Mouse (Mus musculus): ENCODE results near the gene Nek9. TPM values are rescaled to one million over a fixed set of nuclear protein-coding genes. Genes with fewer than 3 reads are reported as not detected.

Gene Nek9
- polyA plus RNA-seq, 1 experiment = 11.1 TPM

- Histone ChIP-seq H3K4me3 (ENCODE audit: low read depth, low read length) (peak overlapping the region; percentile 95), H3K27ac (ENCODE audit: insufficient read depth, low read depth, low read length) (peak overlapping the region; percentile 81), H3K27me3 (ENCODE audit: control insufficient read depth, insufficient read depth, low read length) (no peaks in the 10 kb centered on the region), H3K36me3 (ENCODE audit: control insufficient read depth, insufficient read depth, low read length) (peaks cover 20% of the 10 kb centered on the region), H3K4me1 (ENCODE audit: control insufficient read depth, insufficient read depth, insufficient read length, low read length) (peaks cover 6% of the 10 kb centered on the region; the same call in 1 of the 2 replicates)
- WGBS = under 1% methylated on average over 42 of the region's 42 CpGs
- TF ChIP-seq POLR2A (IDR thresholded peaks at IDR 0.05; ENCODE audit: low read depth, low read length) (no peak), CTCF (IDR thresholded peaks at IDR 0.05; ENCODE audit: extremely low read depth, insufficient read length, insufficient replicate concordance, low read depth, low read length) (no peak)
These were observed 347 bp downstream of the Nek9 start for GRCm38 (mm10) chr12:85338815-85339214.

DNA sequence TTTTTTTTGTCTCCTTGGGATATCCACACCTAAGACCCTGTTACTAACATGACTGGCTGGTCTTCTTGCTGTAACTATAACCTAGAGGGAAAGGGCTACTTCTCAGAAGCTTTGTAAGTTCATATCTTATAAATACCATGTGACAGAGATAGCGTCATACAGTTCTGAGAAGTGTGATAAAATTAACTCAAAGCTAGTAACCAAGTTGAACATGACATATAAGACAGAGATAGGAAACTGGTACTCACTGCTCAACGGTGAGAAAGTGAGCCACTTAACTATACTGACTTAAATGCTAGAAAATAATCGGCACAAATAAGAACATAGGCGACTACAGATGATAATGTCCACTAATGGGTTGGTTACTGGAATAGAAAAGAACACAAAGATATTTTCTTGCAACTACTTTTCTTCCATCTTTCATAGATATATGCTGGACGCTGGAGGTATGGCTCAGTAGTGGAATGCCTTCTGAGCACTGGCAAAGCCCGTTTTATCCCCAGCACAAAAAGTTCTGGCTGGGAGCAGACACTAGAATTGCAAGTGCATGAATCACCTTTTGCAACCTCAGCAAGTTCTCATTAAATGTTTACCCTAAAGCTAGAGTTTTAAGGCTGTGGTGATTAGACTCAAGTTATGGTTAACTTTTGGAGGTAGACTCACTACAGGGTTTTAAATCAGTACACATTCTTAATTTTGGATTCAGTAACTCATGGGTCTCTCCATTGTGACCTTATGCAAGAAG lies 1.4 kb downstream of the Nek9 start:
- peaks cover 21% of the 10 kb centered on the region for H3K36me3 ChIP-seq (ENCODE audit: control insufficient read depth, insufficient read depth, low read length)
- H3K4me1 ChIP-seq (ENCODE audit: control insufficient read depth, insufficient read depth, insufficient read length, low read length) = peaks cover 6% of the 10 kb centered on the region; the same call in 1 of the 2 replicates
- TF ChIP-seq CTCF (IDR thresholded peaks at IDR 0.05; ENCODE audit: extremely low read depth, insufficient read length, insufficient replicate concordance, low read depth, low read length) = no peak
- no peak for TF ChIP-seq POLR2A (IDR thresholded peaks at IDR 0.05; ENCODE audit: low read depth, low read length)
- WGBS = 66% methylated on average over 6 of the region's 6 CpGs
- H3K27ac ChIP-seq (ENCODE audit: insufficient read depth, low read depth, low read length) = no peak overlapping the region
- H3K27me3 ChIP-seq (ENCODE audit: control insufficient read depth, insufficient read depth, low read length) = no peaks in the 10 kb centered on the region
- no peak overlapping the region for H3K4me3 ChIP-seq (ENCODE audit: low read depth, low read length)

- Histone ChIP-seq H3K36me3 (ENCODE audit: control insufficient read depth, insufficient read depth, low read length) (peaks cover 55% of the 10 kb centered on the region), H3K4me3 (ENCODE audit: low read depth, low read length) (no peak overlapping the region), H3K27me3 (ENCODE audit: control insufficient read depth, insufficient read depth, low read length) (no peaks in the 10 kb centered on the region), H3K27ac (ENCODE audit: insufficient read depth, low read depth, low read length) (no peak overlapping the region), H3K4me1 (ENCODE audit: control insufficient read depth, insufficient read depth, insufficient read length, low read length) (no peaks in the 10 kb centered on the region)
- TF ChIP-seq CTCF (IDR thresholded peaks at IDR 0.05; ENCODE audit: extremely low read depth, insufficient read length, insufficient replicate concordance, low read depth, low read length) (no peak), POLR2A (IDR thresholded peaks at IDR 0.05; ENCODE audit: low read depth, low read length) (no peak)
- 74% methylated on average over 7 of the region's 7 CpGs for WGBS
These were observed 9.0 kb downstream of the Nek9 start for GRCm38 (mm10) chr12:85330153-85330552.

GRCm38 (mm10) chr12:85308651-85309050 lies 30.5 kb downstream of the Nek9 start:
- peaks cover 4% of the 10 kb centered on the region; the same call in 1 of the 2 replicates for H3K4me1 ChIP-seq (ENCODE audit: control insufficient read depth, insufficient read depth, insufficient read length, low read length)
- H3K4me3 ChIP-seq (ENCODE audit: low read depth, low read length) = no peak overlapping the region
- no peaks in the 10 kb centered on the region for H3K27me3 ChIP-seq (ENCODE audit: control insufficient read depth, insufficient read depth, low read length)
- no peak overlapping the region for H3K27ac ChIP-seq (ENCODE audit: insufficient read depth, low read depth, low read length)
- TF ChIP-seq CTCF (IDR thresholded peaks at IDR 0.05; ENCODE audit: extremely low read depth, insufficient read length, insufficient replicate concordance, low read depth, low read length) = no peak
- H3K36me3 ChIP-seq (ENCODE audit: control insufficient read depth, insufficient read depth, low read length) = peaks cover 67% of the 10 kb centered on the region
- 87% methylated on average over 3 of the region's 3 CpGs for WGBS

DNA sequence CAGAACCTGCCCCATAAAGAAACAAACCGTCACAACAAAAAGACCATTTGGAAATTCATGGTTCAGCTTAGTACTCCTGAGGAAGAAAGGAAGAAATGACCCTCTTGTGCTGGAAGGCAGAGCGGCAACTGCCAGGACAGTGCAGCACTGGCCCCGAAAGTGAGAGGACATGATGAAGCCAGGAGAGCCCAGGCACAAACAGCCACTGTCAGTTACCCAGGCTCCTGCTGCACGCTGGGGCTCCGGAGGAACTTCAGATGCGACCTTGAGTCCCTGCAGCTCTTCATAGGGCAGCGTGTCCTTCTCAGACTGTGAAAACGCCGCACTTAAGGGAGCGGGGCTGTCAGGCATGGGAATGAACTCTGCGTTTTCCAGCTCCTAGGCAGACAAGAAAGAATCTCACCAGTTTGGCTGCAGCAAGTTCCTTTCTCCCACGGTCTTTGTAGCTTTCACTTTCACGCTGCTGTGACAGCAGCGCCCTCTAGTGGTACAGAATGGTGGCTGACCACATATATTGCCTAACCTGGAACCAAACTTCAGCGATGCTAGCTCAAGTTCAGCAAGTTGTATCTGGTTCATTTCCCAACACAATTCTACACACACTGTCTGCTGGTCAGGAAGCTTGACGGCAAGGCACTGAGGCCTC lies 33.8 kb downstream of the Nek9 start:
- H3K27me3 ChIP-seq (ENCODE audit: control insufficient read depth, insufficient read depth, low read length) = no peaks in the 10 kb centered on the region
- peaks cover 6% of the 10 kb centered on the region; the same call in 1 of the 2 replicates for H3K4me1 ChIP-seq (ENCODE audit: control insufficient read depth, insufficient read depth, insufficient read length, low read length)
- H3K27ac ChIP-seq (ENCODE audit: insufficient read depth, low read depth, low read length) = peak overlapping the region; percentile 70
- WGBS = 39% methylated on average over 16 of the region's 16 CpGs
- peak overlapping the region; percentile 39 for H3K4me3 ChIP-seq (ENCODE audit: low read depth, low read length)
- TF ChIP-seq POLR2A (IDR thresholded peaks at IDR 0.05; ENCODE audit: low read depth, low read length) (no peak), CTCF (IDR thresholded peaks at IDR 0.05; ENCODE audit: extremely low read depth, insufficient read length, insufficient replicate concordance, low read depth, low read length) (peak; percentile 93; the same call in 1 of the 2 replicates)
- peaks cover 65% of the 10 kb centered on the region for H3K36me3 ChIP-seq (ENCODE audit: control insufficient read depth, insufficient read depth, low read length)

- Histone ChIP-seq H3K27ac (ENCODE audit: insufficient read depth, low read depth, low read length) (peak overlapping the region; percentile 70; the same call in 1 of the 2 replicates), H3K4me3 (ENCODE audit: low read depth, low read length) (no peak overlapping the region), H3K4me1 (ENCODE audit: control insufficient read depth, insufficient read depth, insufficient read length, low read length) (peaks cover 6% of the 10 kb centered on the region; the same call in 1 of the 2 replicates), H3K27me3 (ENCODE audit: control insufficient read depth, insufficient read depth, low read length) (no peaks in the 10 kb centered on the region), H3K36me3 (ENCODE audit: control insufficient read depth, insufficient read depth, low read length) (peaks cover 62% of the 10 kb centered on the region)
- TF ChIP-seq CTCF (IDR thresholded peaks at IDR 0.05; ENCODE audit: extremely low read depth, insufficient read length, insufficient replicate concordance, low read depth, low read length) = no peak
- no peak for TF ChIP-seq POLR2A (IDR thresholded peaks at IDR 0.05; ENCODE audit: low read depth, low read length)
- WGBS = 59% methylated on average over 4 of the region's 4 CpGs
These were observed 34.4 kb downstream of the Nek9 start for GRCm38 (mm10) chr12:85304725-85305124.

GRCm38 (mm10) chr12:85303256-85303655 lies 35.9 kb downstream of the Nek9 start:
- peaks cover 49% of the 10 kb centered on the region for H3K36me3 ChIP-seq (ENCODE audit: control insufficient read depth, insufficient read depth, low read length)
- H3K27me3 ChIP-seq (ENCODE audit: control insufficient read depth, insufficient read depth, low read length) = no peaks in the 10 kb centered on the region
- H3K27ac ChIP-seq (ENCODE audit: insufficient read depth, low read depth, low read length) = no peak overlapping the region
- H3K4me1 ChIP-seq (ENCODE audit: control insufficient read depth, insufficient read depth, insufficient read length, low read length) = peaks cover 6% of the 10 kb centered on the region; the same call in 1 of the 2 replicates
- no peak for TF ChIP-seq POLR2A (IDR thresholded peaks at IDR 0.05; ENCODE audit: low read depth, low read length)
- 61% methylated on average over 2 of the region's 2 CpGs for WGBS
- no peak overlapping the region for H3K4me3 ChIP-seq (ENCODE audit: low read depth, low read length)
